Mouse (Mus musculus): Measurements from ENCODE around the gene Omp.

- TF ChIP-seq MAX (IDR thresholded peaks at IDR 0.05; ENCODE audit: low read depth) = no peak
- no peak for TF ChIP-seq USF1 (IDR thresholded peaks at IDR 0.05; ENCODE audit: low read depth)
- no peak for TF ChIP-seq TCF3 (IDR thresholded peaks at IDR 0.05; ENCODE audit: insufficient read length, low read depth)
- TF ChIP-seq POLR2A (IDR thresholded peaks at IDR 0.05; ENCODE audit: insufficient read length, low read depth) = no peak
- no peak for TF ChIP-seq MYOG (IDR thresholded peaks at IDR 0.05; ENCODE audit: control insufficient read depth in 1 of 3, insufficient read depth in 1 of 3, insufficient read length in 2 of 3, low read depth in 2 of 3)
- TF ChIP-seq MYOD1 (IDR thresholded peaks at IDR 0.05; ENCODE audit: control insufficient read depth in 1 of 3, insufficient read length in 2 of 3, low read depth in 2 of 3) = no peak
- no peak for TF ChIP-seq POLR2AphosphoS2 (IDR thresholded peaks at IDR 0.05; ENCODE audit: insufficient read length, low read depth)
- no peak for TF ChIP-seq REST (IDR thresholded peaks at IDR 0.05; ENCODE audit: insufficient read depth, insufficient read length)
- TF ChIP-seq TCF12 (IDR thresholded peaks at IDR 0.05; ENCODE audit: insufficient read depth, poor library complexity, severe bottlenecking) = no peak
- no peak for TF ChIP-seq E2F4 (IDR thresholded peaks at IDR 0.05; ENCODE audit: insufficient read depth)
- TF ChIP-seq CEBPB (IDR thresholded peaks at IDR 0.05; ENCODE audit: insufficient read depth, poor library complexity, severe bottlenecking) = no peak
Observed at GRCm38 (mm10) chr7:98114656-98115055, 30.6 kb downstream of the Omp start.

Measured in myocyte (in vitro differentiated cells).